Mouse (Mus musculus) CH12F3 (cell line): Measurements from ENCODE around the gene Pkhd1.
"Not testable (repeated sequence)": the region's sequence is repeated elsewhere in the genome, so short reads cannot be mapped to it uniquely, and the experiment has no call there.

Source experiments
- in situ Hi-C: fragments of 300-500 bp; cut with MboI; formaldehyde crosslinking; loops from 2 replicates; pipeline ENCODE4 v1.14.3; 2020; ENCODE audit warnings: low sequenced_read_pairs

Gene Pkhd1

DNA sequence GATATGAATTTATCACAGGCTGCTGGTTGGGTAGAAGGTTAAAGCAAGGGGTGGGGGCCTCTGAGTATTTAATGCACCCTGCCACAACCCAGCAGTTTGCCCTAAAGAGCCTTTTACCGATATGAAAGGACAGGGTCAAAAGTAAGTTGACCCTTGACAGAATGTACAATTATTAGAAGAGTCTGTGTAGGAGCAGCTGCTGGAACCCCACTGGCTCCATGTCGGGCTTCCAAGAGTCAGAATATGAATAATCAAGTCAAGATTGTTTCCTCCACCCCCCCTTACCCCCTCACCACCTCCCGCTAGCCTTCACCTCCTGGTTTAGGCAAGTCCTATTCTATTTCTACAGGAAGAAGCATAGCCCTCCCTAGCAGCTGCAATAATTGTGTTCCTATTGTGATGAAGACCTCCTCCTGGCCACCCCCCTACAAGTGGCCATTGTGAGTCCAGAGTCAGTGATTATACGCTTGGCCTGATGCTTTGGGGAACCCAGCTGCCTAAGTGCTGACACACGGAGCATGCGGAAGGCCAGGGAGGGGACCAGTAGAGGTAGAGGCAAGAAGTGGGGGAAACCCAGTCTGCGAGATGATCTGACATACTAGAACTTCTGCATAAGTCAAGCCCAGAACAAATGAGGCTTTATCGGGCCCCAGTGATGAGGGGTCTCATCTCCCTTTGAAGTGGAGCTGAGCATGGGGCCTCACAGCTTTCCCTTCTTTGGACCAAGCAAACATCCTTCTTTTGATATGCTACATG, 315.5 kb downstream of the Pkhd1 start:
- in situ Hi-C loops: no loop called here

DNA sequence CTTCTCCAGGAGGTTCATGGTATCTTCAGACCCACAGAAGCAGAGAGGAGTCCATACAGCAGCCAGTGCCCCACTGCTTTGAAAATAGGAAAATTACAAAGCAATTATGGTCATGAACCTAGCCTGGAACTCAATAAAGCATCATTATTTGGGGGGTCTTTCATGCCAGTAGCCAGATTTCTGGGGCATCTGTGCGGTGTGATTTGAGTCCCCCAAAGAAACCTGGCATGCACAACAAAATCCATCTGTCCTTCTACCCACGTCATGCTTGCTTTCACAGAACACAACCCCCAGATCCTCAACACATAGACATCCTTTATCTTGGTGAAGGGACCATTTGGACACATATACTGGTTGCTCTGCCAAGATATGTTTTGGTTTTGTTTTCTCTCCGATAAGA, 316.2 kb downstream of the Pkhd1 start:
- in situ Hi-C loops: no loop called here

DNA sequence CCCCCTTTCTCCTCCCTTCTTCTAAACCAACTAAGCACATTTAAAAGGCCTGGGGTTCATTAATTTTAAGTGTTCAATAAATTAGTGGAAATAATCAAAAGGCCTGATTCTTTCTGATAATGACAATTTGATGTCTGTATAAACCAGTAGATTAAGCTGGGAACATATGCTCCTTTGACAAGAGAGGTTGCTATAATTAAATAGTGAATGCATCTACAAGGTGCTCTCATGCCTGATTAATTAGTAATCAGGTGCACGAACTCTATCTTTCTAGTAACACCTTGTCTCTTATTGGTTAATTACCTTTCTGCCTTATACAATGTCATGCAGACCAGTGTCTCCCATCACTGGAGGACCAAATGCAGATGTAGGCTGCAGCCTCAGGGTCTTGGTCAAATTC, 329.2 kb downstream of the Pkhd1 start:
- in situ Hi-C loops: no loop called here

DNA sequence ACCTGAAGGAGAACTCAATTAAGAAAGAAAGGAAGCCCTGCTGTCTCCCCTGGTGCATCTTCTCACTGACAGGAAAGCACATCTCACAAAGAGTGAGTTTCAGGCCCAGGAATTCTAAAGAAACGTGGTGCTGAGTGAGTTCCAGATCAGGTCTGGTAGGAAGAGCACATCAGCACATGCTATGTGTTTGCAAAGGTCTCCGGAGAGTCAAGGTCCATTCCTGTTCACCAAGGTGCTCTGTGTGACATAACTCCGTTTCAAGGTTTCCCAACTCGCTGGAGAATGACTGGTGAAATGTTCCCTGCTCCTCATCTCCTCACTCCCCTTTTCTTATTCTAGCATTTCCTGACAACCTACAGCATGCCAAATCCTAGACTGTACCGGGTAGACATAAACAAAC, 357.5 kb downstream of the Pkhd1 start:
- in situ Hi-C loops: no loop called here

DNA sequence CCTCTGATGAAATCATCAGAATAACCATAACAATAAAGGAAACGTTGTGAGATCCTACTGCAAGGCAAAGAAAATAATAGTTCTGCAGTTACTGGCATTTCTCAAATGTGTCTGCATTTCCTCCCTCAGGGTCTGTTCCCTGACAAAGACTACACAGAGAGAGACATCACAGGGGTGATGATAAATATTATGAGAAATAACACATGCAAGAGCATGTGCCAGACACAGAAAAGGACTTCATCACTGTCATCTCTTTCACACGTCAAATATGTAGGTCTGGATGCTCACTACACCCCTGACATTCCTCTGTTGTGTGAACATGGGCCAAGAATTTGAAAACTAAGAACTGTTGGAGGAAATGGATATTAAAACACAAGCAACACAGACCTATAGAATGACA, 369.7 kb downstream of the Pkhd1 start:
- in situ Hi-C loops: no loop called here

DNA sequence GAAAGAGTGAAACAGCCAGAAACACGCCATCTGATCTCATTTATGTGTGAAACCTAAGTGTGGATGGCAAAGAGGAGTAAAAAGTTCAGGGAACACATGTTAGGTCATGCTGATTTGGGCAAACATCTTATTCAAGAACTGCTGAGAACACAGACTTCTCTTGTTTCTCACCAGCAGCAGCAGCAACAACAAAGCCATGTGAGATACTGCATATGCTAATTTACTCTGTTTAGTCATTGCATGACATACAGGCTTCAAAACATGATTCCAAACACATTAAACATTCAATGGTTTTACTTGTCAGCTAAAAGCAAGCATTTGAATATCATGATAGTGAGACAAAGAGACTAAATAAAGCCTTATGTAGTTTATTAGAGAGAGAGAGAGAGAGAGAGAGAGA, 401.2 kb downstream of the Pkhd1 start:
- in situ Hi-C loops: no loop called here

DNA sequence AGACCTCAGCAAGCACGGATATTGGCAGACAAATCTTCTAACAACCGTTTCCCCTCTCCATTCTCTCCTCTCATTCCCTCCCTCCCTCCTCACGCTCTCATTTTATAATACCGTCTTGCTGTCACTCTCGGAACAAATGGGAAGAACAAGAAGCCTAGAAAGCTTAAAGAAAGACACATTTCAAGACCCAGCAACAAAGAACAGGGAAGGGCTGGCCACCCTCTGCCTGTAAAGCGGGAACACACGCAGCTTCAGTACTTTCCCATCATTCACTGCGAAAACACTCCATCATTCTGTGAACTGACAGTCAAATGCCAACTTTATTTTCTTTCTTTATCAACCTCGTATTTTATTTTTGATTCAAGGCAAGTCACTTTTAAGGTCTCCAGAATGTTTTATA, 427.4 kb downstream of the Pkhd1 start:
- in situ Hi-C loops: no loop called here

DNA sequence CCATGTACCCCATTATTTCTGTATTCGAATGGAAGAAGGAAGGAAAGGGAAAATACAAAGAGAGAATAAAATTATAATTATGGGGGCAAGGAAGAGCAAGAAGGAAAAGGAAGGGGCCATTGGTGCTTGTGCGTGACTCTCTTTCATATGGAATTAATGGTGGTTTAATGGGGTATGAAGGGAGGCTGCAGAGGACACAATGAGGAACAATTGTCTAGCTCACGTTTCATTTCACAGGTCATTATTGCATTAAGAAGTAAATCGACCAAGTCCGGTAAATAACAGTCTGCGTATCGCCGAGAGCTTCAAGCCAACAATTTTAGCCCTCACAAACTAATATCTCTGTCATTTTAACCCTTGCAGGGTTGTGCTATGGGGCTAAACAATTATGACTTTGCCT, 437.7 kb downstream of the Pkhd1 start:
- in situ Hi-C loops: no loop called here

DNA sequence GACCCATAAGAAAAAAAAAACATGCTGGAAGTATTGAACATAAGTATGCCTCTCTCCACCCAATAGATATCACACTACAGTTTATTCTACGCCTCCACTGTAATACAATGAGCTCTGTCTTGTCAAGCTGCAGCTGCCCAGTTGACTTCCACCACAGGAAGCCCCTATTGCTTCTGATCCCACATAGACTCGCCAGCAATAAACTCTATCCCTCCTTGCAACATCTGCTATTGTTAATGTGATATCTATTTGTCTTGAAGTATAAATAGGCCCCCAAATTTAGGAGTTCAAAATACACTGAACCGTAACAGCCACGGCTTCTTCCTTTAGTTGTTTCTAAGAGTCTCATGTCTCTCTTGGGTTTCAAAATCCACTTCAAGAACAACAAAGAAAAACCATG, 446.7 kb downstream of the Pkhd1 start:
- in situ Hi-C loops: no loop called here

DNA sequence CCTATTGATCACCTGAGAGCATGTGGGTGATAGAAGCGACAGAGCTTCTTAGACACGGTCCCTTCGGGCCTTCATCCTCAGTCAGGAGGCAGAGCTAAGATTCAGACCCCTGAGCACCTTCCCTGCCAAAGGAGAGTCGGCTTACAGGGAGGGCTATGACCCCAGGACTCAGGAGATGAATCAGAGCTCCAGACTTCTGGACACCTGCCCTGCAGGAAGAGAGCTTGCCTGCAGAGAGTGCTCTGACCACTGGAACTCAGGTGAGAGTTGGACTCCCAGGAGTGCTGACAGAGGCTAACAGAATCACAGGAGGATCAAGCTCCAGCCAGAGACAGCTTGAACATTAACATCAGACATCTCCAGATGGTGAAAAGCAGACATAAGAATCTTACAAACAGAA, 467.2 kb downstream of the Pkhd1 start:
- in situ Hi-C loops: not testable (repeated sequence)

DNA sequence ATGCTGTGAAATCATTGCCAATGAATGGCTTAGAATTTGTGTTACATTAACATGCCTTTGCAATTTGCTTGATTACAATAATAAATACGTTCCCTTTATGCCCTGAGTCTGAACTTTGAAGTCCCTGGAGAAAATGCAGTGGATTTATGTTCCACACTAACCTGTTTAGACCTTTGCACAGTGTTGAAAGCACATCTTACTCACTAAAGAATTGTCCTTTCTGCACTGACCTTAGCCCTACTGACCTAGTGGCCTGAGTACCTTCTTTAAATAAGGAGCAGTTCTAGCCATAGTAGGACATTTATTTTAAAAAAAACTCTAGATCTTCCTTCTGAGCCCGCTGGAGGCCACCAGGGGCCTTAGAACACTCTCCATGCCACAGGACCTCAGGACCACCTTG, 467.8 kb downstream of the Pkhd1 start:
- in situ Hi-C loops: no loop called here

DNA sequence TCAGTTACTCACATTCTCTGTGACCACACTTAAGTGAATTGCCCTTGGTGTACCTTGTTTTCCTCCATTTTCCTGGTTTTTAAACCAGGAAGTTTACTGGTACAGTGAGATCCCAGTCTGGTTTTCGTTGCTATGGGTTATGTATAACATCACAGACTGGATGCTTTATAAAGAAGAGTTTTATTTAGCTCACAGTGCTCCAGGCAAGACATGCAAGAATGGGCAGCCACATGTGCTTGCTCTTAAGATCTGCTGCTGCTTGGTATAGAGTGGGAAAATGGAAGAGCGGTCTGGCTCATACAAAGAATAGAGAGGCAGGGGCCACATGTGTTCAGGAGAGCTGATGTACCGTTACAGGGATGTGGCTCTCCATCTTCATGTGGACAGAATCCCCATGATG, 481.7 kb downstream of the Pkhd1 start:
- in situ Hi-C loops: no loop called here

DNA sequence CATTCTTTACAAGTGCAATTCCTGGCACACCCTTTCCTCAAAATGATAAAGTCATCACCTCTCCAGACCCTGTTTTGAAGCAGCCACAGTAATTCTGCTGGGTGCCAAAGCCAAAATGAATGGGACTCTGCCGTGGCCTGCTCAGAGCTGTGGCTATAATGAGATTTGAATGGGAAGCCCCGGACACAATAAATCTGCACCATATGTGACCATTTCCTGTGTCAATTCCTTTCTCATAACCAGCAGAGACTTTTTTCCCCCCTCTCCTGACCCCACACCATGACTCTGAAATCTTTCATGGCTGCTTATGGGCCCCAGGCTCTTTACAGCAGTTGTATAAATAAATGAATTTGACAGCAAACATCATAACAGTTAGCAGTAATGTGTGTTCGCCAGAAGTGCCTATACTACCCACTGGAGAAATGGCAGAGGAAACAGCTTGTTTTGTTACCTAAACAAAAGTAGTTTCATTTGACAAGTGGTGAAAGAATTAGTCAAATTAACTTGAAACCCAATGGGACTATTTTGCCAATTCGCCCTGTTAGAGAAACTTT, 482.7 kb downstream of the Pkhd1 start:
- in situ Hi-C loops: no loop called here

DNA sequence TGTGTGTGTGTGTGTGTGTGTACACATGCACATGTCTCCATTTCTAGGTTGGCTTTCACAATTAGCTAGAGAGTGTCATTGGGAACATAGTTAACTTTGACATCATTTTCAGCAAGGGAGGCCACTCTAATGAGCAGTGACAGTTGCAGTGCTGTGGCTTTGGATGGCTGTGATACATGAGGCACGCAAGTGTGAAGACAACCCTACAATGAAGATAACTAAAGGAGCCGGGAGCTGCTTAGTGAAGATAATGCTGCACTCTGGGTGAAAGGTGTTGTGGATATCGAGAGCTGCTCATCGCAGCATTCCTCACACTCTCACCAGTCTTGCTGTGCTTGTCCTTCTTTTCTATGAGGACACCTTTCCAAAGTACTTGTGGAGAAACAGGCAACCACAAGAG, 484.2 kb downstream of the Pkhd1 start:
- in situ Hi-C loops: no loop called here

DNA sequence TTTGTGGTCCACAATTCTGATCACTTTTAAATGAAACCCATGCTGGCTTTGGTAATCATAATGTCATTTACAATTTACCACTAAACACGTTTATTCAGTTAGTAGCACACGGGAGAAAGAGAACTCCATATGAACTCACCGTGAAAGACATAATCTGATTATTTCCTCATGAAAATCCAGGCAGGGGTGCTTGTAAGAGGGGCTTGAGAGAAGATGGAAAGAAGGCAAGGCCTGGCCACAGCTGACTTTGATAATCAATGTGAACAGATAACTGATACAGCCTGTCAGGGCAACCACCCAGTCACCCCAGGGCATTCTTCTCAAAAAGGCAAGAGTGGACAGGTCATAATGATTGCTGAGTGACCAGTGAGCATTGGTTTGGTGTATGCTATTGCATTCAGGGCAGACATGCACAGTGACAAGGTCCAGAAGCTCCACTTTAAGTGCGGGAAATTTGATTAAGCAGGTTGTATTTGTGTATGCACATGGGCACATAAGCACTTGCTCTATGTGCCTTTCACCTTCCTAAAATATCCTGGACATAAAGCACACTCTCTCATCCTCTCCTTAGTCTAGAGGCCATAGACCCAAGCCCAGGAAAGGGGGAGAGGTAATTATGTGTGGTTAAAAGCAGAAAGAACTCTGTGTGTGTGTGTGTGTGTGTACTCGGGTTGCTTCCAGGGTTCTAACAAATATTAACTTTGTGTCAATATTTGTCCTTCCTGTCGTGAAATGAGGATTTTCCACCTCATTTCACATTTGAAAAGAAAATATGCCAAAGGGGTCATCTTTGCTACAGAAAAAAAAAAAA, 485.9 kb downstream of the Pkhd1 start:
- in situ Hi-C loops: no loop called here

DNA sequence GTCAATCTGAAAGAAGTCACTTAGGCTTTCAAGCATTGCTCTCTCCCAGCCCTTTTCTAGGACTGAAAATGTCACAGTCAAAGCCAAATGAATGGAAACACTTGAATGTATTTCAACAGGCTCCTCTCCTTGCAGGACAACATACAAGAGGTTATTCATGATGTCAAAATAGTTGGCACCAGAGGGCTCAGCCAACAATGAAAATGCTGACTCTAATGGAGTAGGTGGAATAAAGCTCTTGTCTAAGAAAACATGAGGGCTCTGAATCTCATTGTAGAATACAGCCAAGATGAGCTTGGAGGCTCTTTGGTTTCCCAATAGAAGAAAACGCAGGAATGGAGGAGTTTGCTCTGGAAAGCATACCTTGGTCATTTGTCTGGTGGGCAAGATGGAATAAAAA, 500.5 kb downstream of the Pkhd1 start:
- in situ Hi-C loops: no loop called here

DNA sequence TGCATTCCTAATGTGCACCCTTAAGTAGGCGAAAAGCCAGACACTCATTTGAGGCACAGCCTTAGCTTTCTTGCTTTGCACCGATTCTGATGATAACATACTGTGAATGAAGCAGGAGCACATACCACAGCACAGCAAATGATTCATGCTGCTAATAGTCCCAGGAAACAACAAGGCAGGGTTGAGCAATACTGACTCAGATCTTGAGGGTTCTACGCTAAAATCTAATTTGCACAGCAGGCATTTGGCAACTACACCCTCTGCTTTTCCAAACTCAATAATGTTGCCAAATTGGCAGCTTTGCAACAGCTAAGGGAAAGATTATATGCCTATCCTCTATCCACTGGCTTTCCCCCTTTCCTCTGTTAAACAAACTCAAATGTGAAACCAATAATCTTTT, 548.1 kb downstream of the Pkhd1 start:
- in situ Hi-C loops: no loop called here

DNA sequence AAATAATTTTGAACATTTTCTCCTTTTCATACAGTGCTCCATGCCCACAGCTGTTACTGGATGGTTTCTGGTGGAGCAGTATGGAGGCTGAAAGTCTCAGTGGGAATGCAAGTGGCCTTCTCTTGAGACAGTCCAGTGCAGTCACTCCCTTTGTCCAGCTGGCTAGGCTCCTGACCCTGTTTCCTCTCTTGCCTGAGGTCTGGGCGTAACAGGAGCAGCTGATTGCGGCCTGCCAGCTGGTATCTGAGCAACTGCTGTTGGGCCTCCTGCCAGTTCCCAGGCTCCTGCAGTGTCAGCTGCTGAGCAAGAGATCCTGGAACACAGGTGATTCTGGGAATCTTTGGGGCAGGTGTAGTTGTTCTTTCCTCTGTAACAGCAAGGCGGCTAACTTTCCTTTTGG, 559.6 kb downstream of the Pkhd1 start:
- in situ Hi-C loops: no loop called here

DNA sequence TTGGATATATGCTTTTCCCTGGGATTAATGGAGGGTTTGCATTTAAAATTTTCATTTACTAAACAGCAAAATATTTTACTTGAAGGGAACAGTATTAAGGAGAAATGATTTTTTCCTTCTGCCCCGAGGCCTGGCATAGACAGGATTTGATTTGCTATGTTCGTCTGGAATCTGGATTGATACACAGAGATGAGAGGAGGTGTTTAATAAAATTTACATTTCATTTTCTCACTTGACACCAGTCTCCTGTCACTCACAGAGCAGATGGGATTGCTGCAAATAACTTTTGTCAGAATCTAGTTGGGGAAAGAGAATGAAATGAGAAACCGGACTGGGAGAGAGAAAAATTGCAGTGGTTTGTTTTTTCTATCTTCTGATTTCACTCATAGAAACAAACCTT, 578.5 kb downstream of the Pkhd1 start:
- in situ Hi-C loops: no loop called here

DNA sequence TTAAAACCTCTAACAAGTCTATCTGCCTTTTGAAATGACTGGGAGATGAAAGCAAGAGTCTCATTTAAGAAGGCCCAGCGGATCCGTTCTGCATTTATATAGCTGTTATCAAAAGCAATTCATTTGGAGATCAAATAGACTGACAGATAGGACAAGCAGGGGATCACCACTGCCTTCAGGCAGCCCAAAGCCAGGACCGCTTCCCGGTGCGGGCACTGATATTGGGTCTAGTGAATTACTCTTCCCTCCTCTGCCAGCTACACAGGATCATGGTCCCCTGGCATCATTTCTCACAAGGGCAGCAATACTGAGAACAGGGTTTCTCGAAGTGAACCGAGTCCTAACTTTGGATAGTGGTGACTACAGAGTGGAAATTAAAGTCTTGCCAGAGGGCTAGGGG, 582.6 kb downstream of the Pkhd1 start:
- in situ Hi-C loops: no loop called here

DNA sequence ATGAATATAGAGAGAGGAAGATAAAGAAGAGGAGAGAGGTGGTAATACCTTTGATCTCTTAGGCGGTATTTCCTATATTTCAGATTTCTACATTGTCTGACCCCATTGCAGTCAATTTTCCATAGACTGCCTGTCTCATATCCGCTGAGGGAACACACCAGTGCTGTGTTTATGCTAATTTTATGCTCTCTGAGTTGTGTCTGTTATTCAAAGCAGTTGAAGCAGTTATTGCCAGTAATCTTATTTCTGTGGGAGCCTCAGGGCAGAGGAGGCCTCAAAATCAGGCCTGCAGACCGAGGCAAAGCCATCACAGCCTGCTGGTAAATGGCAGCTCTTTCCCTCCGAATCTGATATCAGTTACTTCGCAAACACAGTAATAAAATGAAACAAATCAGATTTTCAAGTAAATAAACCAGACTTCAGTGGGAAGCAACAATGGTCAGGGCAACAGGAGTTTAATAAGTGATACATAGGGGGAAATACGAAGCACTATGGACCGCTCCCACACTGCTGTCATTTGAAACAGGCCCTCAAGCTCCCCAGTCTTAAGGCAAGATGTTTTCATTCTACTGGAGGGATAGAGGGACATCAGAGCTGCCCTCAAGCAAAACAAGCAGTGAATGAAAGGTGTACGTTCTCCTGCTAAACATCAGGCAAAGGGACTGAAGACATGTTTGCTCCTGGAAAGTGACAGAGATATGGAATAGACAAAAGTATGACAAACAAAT, 599.5 kb downstream of the Pkhd1 start:
- in situ Hi-C loops: no loop called here

DNA sequence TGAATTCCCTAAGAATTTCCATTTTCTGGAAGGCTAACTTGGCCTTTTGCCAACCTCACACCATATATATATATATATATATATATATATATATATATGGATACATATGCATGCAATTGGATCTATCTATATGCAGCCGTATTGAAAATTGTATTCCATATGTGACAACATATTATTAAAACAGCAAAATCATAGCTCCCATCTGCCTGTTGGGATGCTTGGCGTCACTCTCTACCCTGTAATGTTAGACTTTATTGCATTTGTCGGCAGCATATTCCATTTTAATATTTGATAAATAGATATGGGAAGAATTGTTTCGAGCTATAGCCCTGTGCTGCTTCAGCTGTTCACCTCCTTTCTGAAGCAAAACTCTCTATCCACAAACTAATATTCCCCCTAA, 600.2 kb downstream of the Pkhd1 start:
- in situ Hi-C loops: no loop called here
